Mouse (Mus musculus) cortical plate, adult 2 months (tissue): ENCODE data around the gene Srebf2. TPM values are rescaled to one million over a fixed set of nuclear protein-coding genes. Genes with fewer than 3 reads are reported as not detected.
"Not testable (repeated sequence)": the region's sequence is repeated elsewhere in the genome, so short reads cannot be mapped to it uniquely, and the experiment has no call there.

Experiments used
- H3K27ac ChIP-seq: fragments of 200-500 bp; 2 replicates; pipeline ENCODE4 v1.5.1; 2012; ENCODE audit warnings: low read length, control low read depth, inconsistent platforms; ENCODE audit not compliant: insufficient read depth
- H3K4me1 ChIP-seq: fragments of 200-500 bp; 2 replicates; pipeline ENCODE4 v1.6.1; 2011; ENCODE audit warnings: low read length; ENCODE audit not compliant: control insufficient read depth, insufficient read depth
- H3K4me3 ChIP-seq: fragments of 200-500 bp; 2 replicates; pipeline ENCODE4 v1.5.1; 2011; ENCODE audit warnings: mild to moderate bottlenecking, low read length, control low read depth; ENCODE audit not compliant: insufficient read depth
- CTCF ChIP-seq: fragments of 200-500 bp; IDR thresholded peaks from 2 replicates; pipeline ENCODE4 v1.5.1; 2011; ENCODE audit warnings: mild to moderate bottlenecking, control low read depth, low read length; ENCODE audit not compliant: insufficient read depth; ENCODE audit errors: extremely low read depth
- POLR2A ChIP-seq: fragments of 200-500 bp; IDR thresholded peaks from 2 replicates; pipeline ENCODE4 v1.6.1; 2011; ENCODE audit warnings: mild to moderate bottlenecking, low read length, control low read depth; ENCODE audit not compliant: insufficient read depth; ENCODE audit errors: extremely low read depth
- polyA plus RNA-seq: library from polyadenylated mRNA; depleted of rRNA; stranded (reverse); fragments of >200 nt; gene quantifications from 2 replicates; pipeline ENCODE4 v1.2.3, GENCODE M21; 2012

Srebf2 gene
- polyA plus RNA-seq, 1 experiment = 166 TPM

DNA sequence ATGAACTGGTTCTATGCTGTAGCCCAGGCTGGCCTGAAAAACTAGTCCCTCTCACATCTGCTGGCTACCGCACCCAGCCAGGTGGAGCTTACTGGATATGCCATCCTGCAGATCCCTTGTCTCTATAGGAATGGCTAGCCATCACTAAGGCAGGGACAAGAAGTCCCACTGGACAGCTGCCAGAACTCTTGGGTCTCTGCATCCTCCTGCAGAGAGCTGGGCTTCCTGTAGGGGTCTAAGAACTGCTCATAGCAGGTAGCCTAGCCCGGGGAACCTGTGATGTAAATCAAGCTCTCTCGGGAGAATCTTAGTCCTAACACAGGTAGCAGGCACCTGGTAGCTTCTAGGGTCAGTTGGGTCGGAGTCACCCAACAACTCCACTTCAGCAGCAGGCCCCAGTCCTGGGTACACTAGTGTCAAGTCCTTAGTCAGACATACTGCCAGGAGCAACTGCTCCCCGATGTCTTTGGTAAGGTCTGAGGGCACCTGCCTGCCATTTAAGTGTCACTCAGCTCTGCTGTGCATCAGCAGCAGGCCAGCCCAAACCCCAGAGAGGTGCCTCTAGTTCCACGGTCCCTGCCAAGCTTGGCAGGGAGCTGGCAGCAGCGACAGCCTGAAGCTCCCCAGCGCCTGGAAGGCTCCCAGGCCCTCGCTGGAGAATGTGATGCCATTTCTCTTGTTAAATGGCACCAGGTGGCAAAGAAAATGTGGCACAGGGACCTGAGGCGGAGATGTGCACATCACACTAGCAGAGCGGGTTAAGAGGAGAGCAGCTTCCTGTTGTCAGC is 84.8 kb downstream of the Srebf2 start:
- Histone ChIP-seq H3K4me1 (no peaks in the 10 kb centered on the region), H3K27ac (no peak overlapping the region), H3K4me3 (no peak overlapping the region)
- no peak for TF ChIP-seq CTCF
- no peak for TF ChIP-seq POLR2A

DNA sequence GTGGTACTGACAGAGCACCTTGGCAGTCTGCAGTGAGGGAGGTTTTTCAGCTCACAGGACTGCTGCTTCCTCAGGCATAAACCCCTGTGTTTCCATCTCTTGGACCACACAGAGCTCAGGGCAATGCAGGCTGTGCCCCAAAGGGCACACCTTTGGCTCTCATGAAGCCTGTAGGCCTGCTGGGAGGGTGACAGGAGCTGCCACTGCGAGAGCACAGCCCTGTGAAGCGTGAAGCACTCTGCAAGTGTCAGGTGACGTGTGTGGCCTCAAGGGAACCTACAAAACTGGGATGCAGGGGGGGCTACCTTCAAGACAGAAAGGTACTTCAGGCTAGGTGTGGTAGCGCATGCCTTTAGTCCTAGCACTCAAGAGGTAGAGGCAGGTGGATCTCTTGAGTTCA is 85.7 kb downstream of the Srebf2 start:
- no peak for TF ChIP-seq CTCF
- no peak for TF ChIP-seq POLR2A
- H3K27ac ChIP-seq = no peak overlapping the region
- no peaks in the 10 kb centered on the region for H3K4me1 ChIP-seq
- H3K4me3 ChIP-seq = no peak overlapping the region

- TF ChIP-seq CTCF (no peak), POLR2A (no peak)
- Histone ChIP-seq H3K4me1 (no peaks in the 10 kb centered on the region), H3K27ac (no peak overlapping the region), H3K4me3 (no peak overlapping the region)
These were observed 88.7 kb downstream of the Srebf2 start for GRCm38 (mm10) chr15:82235661-82236060.

DNA sequence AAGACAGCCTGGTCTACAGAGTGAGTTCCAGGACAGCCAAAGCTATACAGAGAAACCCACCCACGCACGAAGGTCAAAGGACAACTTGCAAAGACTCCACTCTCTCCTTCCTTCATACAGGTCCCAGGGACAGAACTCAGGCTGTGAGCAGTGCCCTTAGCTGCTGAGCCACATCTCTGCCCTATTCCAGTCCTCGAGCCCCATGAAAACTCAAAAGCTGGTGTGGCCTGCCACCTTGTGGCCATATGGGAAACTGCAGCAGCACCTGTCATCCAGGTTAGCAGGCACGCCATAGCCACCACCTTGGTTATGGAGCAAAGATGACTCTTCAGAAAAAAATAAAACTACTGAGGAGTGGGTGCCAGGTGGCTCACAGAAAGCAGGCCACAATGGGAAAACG is 89.6 kb downstream of the Srebf2 start:
- Histone ChIP-seq H3K4me1 (no peaks in the 10 kb centered on the region), H3K27ac (no peak overlapping the region), H3K4me3 (no peak overlapping the region)
- TF ChIP-seq POLR2A (no peak), CTCF (peak; percentile 98)

DNA sequence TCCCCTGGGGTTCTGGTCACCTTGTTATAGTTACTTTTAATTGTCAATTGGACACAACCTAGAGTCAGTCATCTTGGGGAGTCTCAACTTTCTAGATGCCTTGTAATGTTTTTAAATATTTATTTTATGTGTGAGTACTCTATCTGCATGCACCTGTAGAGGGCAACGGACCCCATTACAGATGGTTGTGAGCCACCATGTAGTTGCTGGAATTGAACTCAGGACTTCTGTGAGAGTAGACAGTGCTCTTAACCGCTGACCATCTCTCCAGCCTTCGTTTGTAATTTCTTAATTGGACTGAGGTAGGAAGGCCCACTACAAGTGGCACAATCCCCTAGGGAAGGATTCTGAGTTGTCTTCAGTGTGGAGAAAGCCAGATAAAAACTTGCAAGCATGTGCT is 96.3 kb downstream of the Srebf2 start:
- H3K27ac ChIP-seq = no peak overlapping the region
- no peaks in the 10 kb centered on the region for H3K4me1 ChIP-seq
- TF ChIP-seq CTCF (no peak), POLR2A (no peak)
- H3K4me3 ChIP-seq = peak overlapping the region; percentile 70; the same call in 1 of the 2 replicates

GRCm38 (mm10) chr15:82243742-82244114 is 96.7 kb downstream of the Srebf2 start:
- H3K4me1 ChIP-seq = no peaks in the 10 kb centered on the region
- H3K4me3 ChIP-seq = peak overlapping the region; percentile 70
- no peak overlapping the region for H3K27ac ChIP-seq
- no peak for TF ChIP-seq CTCF
- TF ChIP-seq POLR2A = no peak

DNA sequence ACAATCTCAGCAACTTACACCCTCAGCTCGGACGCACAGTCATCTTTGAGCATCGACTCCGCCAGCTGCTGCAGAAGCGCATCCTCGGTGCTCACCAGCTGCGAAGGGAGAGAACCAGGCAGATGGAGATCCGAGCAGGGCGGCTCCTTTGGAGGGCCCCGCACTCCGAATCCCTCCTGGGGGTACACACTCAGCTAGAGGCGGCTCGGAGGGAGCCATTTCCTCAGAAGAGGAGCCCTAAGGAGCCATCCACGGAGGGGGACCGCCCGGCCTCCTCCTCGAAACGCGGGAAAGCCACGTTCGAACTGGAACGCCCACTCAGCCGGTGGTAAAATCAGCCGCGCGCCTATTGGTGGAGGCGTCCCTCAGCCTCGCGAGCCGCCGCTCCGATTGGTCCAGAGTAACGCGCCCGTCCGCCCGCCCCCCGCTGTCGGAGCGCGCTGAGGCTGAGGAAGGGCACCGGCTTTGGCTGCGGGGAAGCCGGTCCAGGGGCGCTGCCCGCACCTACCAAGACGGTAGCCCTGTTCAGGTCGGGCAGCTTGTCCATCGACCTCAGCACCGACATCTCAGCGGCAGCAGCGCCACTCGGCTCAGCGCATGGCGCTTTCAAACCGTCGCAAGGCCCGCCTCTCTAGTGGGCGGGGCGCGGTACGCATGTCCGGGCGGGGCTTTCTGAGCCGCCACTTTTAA is 97.3 kb downstream of the Srebf2 start, which contains the start of gene Cenpm:
Gene Cenpm (minus strand): TSS at position 634 of the 690 bp plus-strand sequence.
- peak within 1 kb of the TSS; percentile 70 for H3K4me3 ChIP-seq
- no peak for TF ChIP-seq CTCF
- TF ChIP-seq POLR2A = no peak
- H3K4me1 ChIP-seq = no peaks in the 10 kb centered on the region
- no peak within 1 kb of the TSS for H3K27ac ChIP-seq

DNA sequence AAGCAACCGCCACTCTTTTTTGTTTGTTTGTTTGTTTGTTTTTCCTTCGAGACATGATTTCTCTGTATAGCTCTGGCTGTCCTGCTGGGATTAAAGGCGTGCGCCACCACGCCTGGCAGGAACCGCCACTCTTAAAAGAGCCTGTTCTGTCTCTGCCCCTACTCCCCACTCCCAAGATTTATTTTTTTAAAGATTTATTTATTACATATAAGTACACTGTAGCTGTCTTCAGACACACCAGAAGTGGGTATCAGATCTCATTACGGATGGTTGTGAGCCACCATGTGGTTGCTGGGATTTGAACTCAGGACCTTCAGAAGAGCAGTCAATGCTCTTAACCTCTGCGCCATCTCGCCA is 97.8 kb downstream of the Srebf2 start:
- H3K4me1 ChIP-seq, H3K27ac ChIP-seq: not testable (repeated sequence)
- peak overlapping the region; percentile 70; the same call in 1 of the 2 replicates for H3K4me3 ChIP-seq

GRCm38 (mm10) chr15:82247131-82247776 is 100.3 kb downstream of the Srebf2 start:
- Histone ChIP-seq H3K4me3 (no peak overlapping the region), H3K27ac (no peak overlapping the region), H3K4me1 (no peaks in the 10 kb centered on the region)
- TF ChIP-seq CTCF = no peak
- no peak for TF ChIP-seq POLR2A
